In the genomic region with DNA sequence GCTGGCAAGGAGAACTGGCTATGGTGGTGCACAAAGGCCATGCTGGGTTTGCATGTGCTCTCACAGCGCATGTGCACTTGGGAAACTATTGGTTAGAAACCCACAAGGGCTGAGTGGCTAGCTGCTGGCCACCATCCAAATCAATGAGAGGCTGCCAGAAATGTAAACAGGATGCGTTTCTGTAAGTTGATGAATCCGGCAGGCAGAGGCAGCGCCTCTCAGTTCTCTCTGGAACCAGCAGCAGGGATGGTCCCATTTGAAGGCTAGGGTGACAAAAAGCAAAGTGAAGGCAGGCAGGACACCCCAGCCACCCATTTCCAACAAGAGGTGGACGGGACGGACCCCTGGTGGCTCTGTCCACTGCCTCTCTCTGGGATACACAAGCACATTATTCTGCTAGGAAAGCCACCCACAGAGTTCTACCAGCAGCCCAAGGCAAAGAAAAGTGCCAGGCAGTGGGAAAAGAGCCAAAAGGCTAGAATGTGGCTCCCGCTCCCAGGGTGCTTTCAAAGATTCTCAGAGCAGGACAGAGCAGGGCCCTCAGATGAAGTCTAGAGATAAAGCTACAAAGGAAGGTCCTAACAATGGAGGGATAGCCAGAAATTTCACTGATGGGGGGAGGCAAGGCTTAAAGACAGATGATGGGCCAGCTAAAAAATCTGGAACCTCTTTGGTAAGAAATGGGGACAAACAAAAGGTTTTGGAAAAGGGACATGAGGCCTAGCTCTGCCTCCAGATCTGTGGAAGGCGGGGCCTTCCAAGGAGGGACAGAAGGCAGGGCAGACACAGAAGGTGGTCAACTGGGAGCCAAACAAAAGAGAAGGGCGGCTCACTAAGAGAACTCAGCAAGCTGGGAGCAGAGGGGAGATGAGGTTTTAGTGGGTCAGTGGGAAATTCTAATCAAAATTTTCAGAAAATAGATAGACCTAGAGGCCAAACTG, we compare ENCODE assay signal across 8 mouse cellular contexts. TPM values are rescaled to one million over a fixed set of nuclear protein-coding genes. Genes with fewer than 3 reads are reported as not detected.
DNase-seq lines count a peak whose midpoint lies in the region; ATAC-seq and TF ChIP-seq lines count a peak whose summit lies in the region.

No protein-coding gene starts in this region.

- no peak for TF ChIP-seq CTCF in small intestine, adult 2 months (IDR thresholded peaks at IDR 0.05; ENCODE audit: extremely low read depth, insufficient read length, insufficient replicate concordance, low read depth, low read length)

- WGBS in limb, embryonic 10.5 days, result 62% methylated on average over 9 of the region's 9 CpGs
- 55% methylated on average over 9 of the region's 9 CpGs for WGBS in small intestine, adult 2 months

- H3K9me3 ChIP-seq in limb, embryonic 10.5 days (replicated peaks), result no peaks in the 10 kb centered on the region

- peak; percentile 43 for DNase-seq in cerebellum, adult 11 months
- peak; percentile 47 to 71 for DNase-seq in cerebellum, postnatal 4 days (ENCODE audit: low spot score in 2 of 2)
- peak; percentile 47 to 61 for DNase-seq in heart, adult 9 months (ENCODE audit: low spot score in 2 of 2)
- peak; percentile 56 for DNase-seq in kidney, adult 18-20 months
- DNase-seq in limb, embryonic 10.5 days (ENCODE audit: low spot score), result no peak

- H3K4me3 ChIP-seq in limb, embryonic 10.5 days, result no peak overlapping the region
- no peak overlapping the region for H3K4me3 ChIP-seq in small intestine, adult 2 months (ENCODE audit: low read depth, low read length)

- H3K27ac ChIP-seq in limb, embryonic 10.5 days, result peak overlapping the region; percentile 74
- H3K27ac ChIP-seq in small intestine, adult 2 months (ENCODE audit: insufficient read depth, low read depth, low read length), result peak overlapping the region; percentile 60

- TF ChIP-seq POLR2A in small intestine, adult 2 months (IDR thresholded peaks at IDR 0.05; ENCODE audit: low read depth, low read length), result 0 out of 2 replicates have a peak, but pooled peaks have one; percentile 18

- no peaks in the 10 kb centered on the region for H3K27me3 ChIP-seq in limb, embryonic 10.5 days (ENCODE audit: low read depth, poor library complexity, severe bottlenecking)
- no peaks in the 10 kb centered on the region for H3K27me3 ChIP-seq in small intestine, adult 2 months (ENCODE audit: control insufficient read depth, insufficient read depth, low read length)

- 0 out of 2 replicates have a peak, but pooled peaks cover 3% of the 10 kb centered on the region for H3K36me3 ChIP-seq in limb, embryonic 10.5 days
- H3K36me3 ChIP-seq in small intestine, adult 2 months (ENCODE audit: control insufficient read depth, insufficient read depth, low read length), result no peaks in the 10 kb centered on the region

- ATAC-seq in cerebellum, adult (ENCODE audit: insufficient number of reproducible peaks, low FRiP score, low TSS enrichment), result no peak; the same call in 1 of the 2 replicates
- ATAC-seq in megakaryocyte-erythroid progenitor cell, adult 5-6 weeks (replicated peaks; ENCODE audit: low FRiP score, low TSS enrichment, poor library complexity, severe bottlenecking), result peak; percentile 14; the same call in 1 of the 2 replicates

- H3K4me1 ChIP-seq in limb, embryonic 10.5 days, result peaks cover 29% of the 10 kb centered on the region
- H3K4me1 ChIP-seq in small intestine, adult 2 months (ENCODE audit: control insufficient read depth, insufficient read depth, insufficient read length, low read length), result peaks cover 3% of the 10 kb centered on the region; the same call in 1 of the 2 replicates

RNA-seq across cellular contexts. Expression of a gene that starts 39.0 kb away (rescaled TPM):
- polyA plus RNA-seq in limb, embryonic 10.5 days (2016; fragmentation: Nextera tagmentation; extraction: Ambion mirVana), result 13.4 and 18.8 TPM in 2 replicates
- total RNA-seq in megakaryocyte-erythroid progenitor cell, adult 5-6 weeks (2014; fragmentation: Nextera tagmentation), result 54.8 and 74.3 TPM in 2 replicates
- total RNA-seq in megakaryocyte-erythroid progenitor cell, adult 5-6 weeks (2017), result 27.8 and 37.6 TPM in 2 replicates
- 27.8 and 34.8 TPM in 2 replicates for polyA plus RNA-seq in small intestine, adult 2 months (2012; rRNA removed)
